Mouse (Mus musculus) G1E (cell line): ENCODE measurements at regions not wholly inside any gene's neighbourhood (a gene's known extent, or its start where the extent isn't known, plus 50 kb on each side); places are given as distances from the start of the nearest gene placed in this dataset.

Experiments
- ATAC-seq: 2 replicates; pipeline ENCODE4 v1.8.0; 2016; ENCODE audit warnings: mild to moderate bottlenecking; ENCODE audit not compliant: insufficient number of reproducible peaks, poor library complexity, low FRiP score, severe bottlenecking; ENCODE audit errors: extremely low read depth
- DNase-seq: peaks from one replicate; pipeline ENCODE4 v3.0.0; 2012; ENCODE audit warnings: low spot score
- H3K27me3 ChIP-seq: 2 replicates; pipeline ENCODE4 v1.6.1; 2012; ENCODE audit warnings: mild to moderate bottlenecking, low read length, inconsistent platforms; ENCODE audit not compliant: insufficient read depth
- H3K36me3 ChIP-seq: replicated peaks from 2 replicates; pipeline ENCODE3; 2012; ENCODE audit warnings: mild to moderate bottlenecking, inconsistent platforms
- H3K4me1 ChIP-seq: 2 replicates; pipeline ENCODE4 v1.6.1; 2012; ENCODE audit warnings: low read depth, low read length, inconsistent platforms, mixed read lengths; ENCODE audit not compliant: insufficient read depth
- H3K4me3 ChIP-seq: 2 replicates; pipeline ENCODE4 v1.5.1; 2012; ENCODE audit warnings: low read depth, mild to moderate bottlenecking, inconsistent platforms, low read length, moderate library complexity, mixed read lengths
- H3K9me3 ChIP-seq: replicated peaks from 2 replicates; pipeline ENCODE4 v1.6.1; 2012; ENCODE audit warnings: inconsistent platforms
- CTCF ChIP-seq: IDR thresholded peaks from 2 replicates; pipeline ENCODE4 v1.5.1; 2012; ENCODE audit warnings: low read depth, low read length, inconsistent platforms, mixed read lengths
- GATA1 ChIP-seq: IDR thresholded peaks from 2 replicates; pipeline ENCODE4 v1.6.1; 2012; ENCODE audit warnings: borderline replicate concordance, low read length, inconsistent platforms, mixed read lengths
- GATA2 ChIP-seq: IDR thresholded peaks from 2 replicates; pipeline ENCODE4 v1.6.1; 2012; ENCODE audit warnings: low read depth, low read length, inconsistent platforms, borderline replicate concordance
- POLR2AphosphoS5 ChIP-seq: IDR thresholded peaks from 2 replicates; pipeline ENCODE4 v1.6.1; 2012; ENCODE audit warnings: low read depth, low read length, inconsistent platforms; ENCODE audit not compliant: insufficient replicate concordance
- TAL1 ChIP-seq: conservative IDR thresholded peaks from 2 replicates; pipeline ENCODE4 v1.6.1; 2012; ENCODE audit warnings: low read depth, low read length, inconsistent platforms, mixed read lengths

- Histone ChIP-seq H3K4me3 (no peak overlapping the region), H3K9me3 (no peaks in the 10 kb centered on the region), H3K4me1 (no peaks in the 10 kb centered on the region), H3K36me3 (no peaks in the 10 kb centered on the region), H3K27me3 (no peaks in the 10 kb centered on the region)
- ATAC-seq: no peak
- DNase-seq: no peak
- no peak for TF ChIP-seq GATA2
- no peak for TF ChIP-seq POLR2AphosphoS5
- TF ChIP-seq CTCF: no peak
- no peak for TF ChIP-seq GATA1
- TF ChIP-seq TAL1: no peak
Observed at GRCm38 (mm10) chr3:117049410-117049809, 80.6 kb upstream of the Palmd start.

- Histone ChIP-seq H3K4me1 (no peaks in the 10 kb centered on the region), H3K36me3 (no peaks in the 10 kb centered on the region), H3K27me3 (no peaks in the 10 kb centered on the region), H3K9me3 (no peaks in the 10 kb centered on the region), H3K4me3 (no peak overlapping the region)
- ATAC-seq (no peak), DNase-seq (no peak)
- no peak for TF ChIP-seq POLR2AphosphoS5
- no peak for TF ChIP-seq TAL1
- TF ChIP-seq CTCF: no peak
- no peak for TF ChIP-seq GATA1
- TF ChIP-seq GATA2: no peak
Observed at GRCm38 (mm10) chr3:117044809-117045208, 76.0 kb upstream of the Palmd start.

- Histone ChIP-seq H3K4me1 (no peaks in the 10 kb centered on the region), H3K4me3 (no peak overlapping the region), H3K27me3 (no peaks in the 10 kb centered on the region), H3K36me3 (no peaks in the 10 kb centered on the region), H3K9me3 (no peaks in the 10 kb centered on the region)
- ATAC-seq (no peak), DNase-seq (no peak)
- no peak for TF ChIP-seq POLR2AphosphoS5
- no peak for TF ChIP-seq GATA2
- TF ChIP-seq CTCF: no peak
- no peak for TF ChIP-seq TAL1
- TF ChIP-seq GATA1: no peak
Observed at GRCm38 (mm10) chr3:117044304-117044703, 75.5 kb upstream of the Palmd start.

- no peaks in the 10 kb centered on the region for H3K27me3 ChIP-seq
- H3K36me3 ChIP-seq: no peaks in the 10 kb centered on the region
- H3K4me1 ChIP-seq: no peaks in the 10 kb centered on the region
- no peak overlapping the region for H3K4me3 ChIP-seq
- DNase-seq (no peak), ATAC-seq (no peak)
- TF ChIP-seq GATA2: no peak
- no peak for TF ChIP-seq CTCF
- no peak for TF ChIP-seq TAL1
- TF ChIP-seq POLR2AphosphoS5: no peak
- TF ChIP-seq GATA1: no peak
- H3K9me3 ChIP-seq: no peaks in the 10 kb centered on the region
Observed at GRCm38 (mm10) chr3:117038928-117039300, 70.1 kb upstream of the Palmd start.

- Histone ChIP-seq H3K9me3 (no peaks in the 10 kb centered on the region), H3K36me3 (no peaks in the 10 kb centered on the region), H3K27me3 (no peaks in the 10 kb centered on the region), H3K4me1 (no peaks in the 10 kb centered on the region), H3K4me3 (no peak overlapping the region)
- TF ChIP-seq CTCF (no peak), GATA1 (no peak)
- no peak for ATAC-seq
- DNase-seq: no peak
Observed at GRCm38 (mm10) chr3:117038280-117038927, 69.6 kb upstream of the Palmd start.
